Mouse (Mus musculus): Measurements from ENCODE around the gene Tbc1d16.
A peak's percentile ranks its signal among the peaks of the same experiment; 100 is the strongest.
"Not testable (repeated sequence)": the region's sequence is repeated elsewhere in the genome, so short reads cannot be mapped to it uniquely, and the experiment has no call there.

Gene Tbc1d16

GRCm38 (mm10) chr11:119228091-119228781 lies at the start of gene Tbc1d16, which contains the start of gene Ccdc40:
Gene Tbc1d16 (minus strand): TSS chr11:119228499.
Gene Ccdc40 (plus strand): TSS chr11:119228572.
- peak; percentile 72 to 73 for DNase-seq

- DNase-seq = no peak
These were observed 45.1 kb upstream of the Tbc1d16 start for GRCm38 (mm10) chr11:119273186-119273930.

GRCm38 (mm10) chr11:119272492-119272891 lies 44.2 kb upstream of the Tbc1d16 start:
- DNase-seq = not testable (repeated sequence)

GRCm38 (mm10) chr11:119268557-119269195 lies 40.4 kb upstream of the Tbc1d16 start:
- no peak for DNase-seq

- peak; percentile 94 to 97 for DNase-seq
These were observed 39.7 kb upstream of the Tbc1d16 start, which contains the start of gene Gaa for GRCm38 (mm10) chr11:119267768-119268556. Gene Gaa (plus strand): TSS chr11:119267887.

- DNase-seq = no peak
These were observed 39.0 kb upstream of the Tbc1d16 start for GRCm38 (mm10) chr11:119267241-119267674.

GRCm38 (mm10) chr11:119265811-119266210 lies 37.5 kb upstream of the Tbc1d16 start:
- DNase-seq = no peak

GRCm38 (mm10) chr11:119264413-119264812 lies 36.1 kb upstream of the Tbc1d16 start:
- no peak for DNase-seq

- no peak for DNase-seq
These were observed 31.7 kb upstream of the Tbc1d16 start for GRCm38 (mm10) chr11:119259977-119260376.

GRCm38 (mm10) chr11:119258572-119259322 lies 30.4 kb upstream of the Tbc1d16 start:
- peak; percentile 51 to 60 for DNase-seq

- DNase-seq = no peak
These were observed 29.9 kb upstream of the Tbc1d16 start for GRCm38 (mm10) chr11:119258216-119258571.

- DNase-seq = not testable (repeated sequence)
These were observed 28.3 kb upstream of the Tbc1d16 start for GRCm38 (mm10) chr11:119256557-119256956.

- DNase-seq = peak; percentile 53 to 64
These were observed 24.7 kb upstream of the Tbc1d16 start for GRCm38 (mm10) chr11:119252854-119253541.

- DNase-seq = no peak
These were observed 22.7 kb upstream of the Tbc1d16 start for GRCm38 (mm10) chr11:119250998-119251397.

GRCm38 (mm10) chr11:119249011-119249410 lies 20.7 kb upstream of the Tbc1d16 start:
- DNase-seq = no peak

GRCm38 (mm10) chr11:119245543-119245942 lies 17.2 kb upstream of the Tbc1d16 start:
- not testable (repeated sequence) for DNase-seq

GRCm38 (mm10) chr11:119239480-119239879 lies 11.2 kb upstream of the Tbc1d16 start:
- no peak for DNase-seq

- peak; percentile 81 to 85 for DNase-seq
These were observed 10.0 kb upstream of the Tbc1d16 start for GRCm38 (mm10) chr11:119238305-119238721.

- DNase-seq = peak; percentile 53 to 62
These were observed 9.4 kb upstream of the Tbc1d16 start for GRCm38 (mm10) chr11:119237568-119238304.

- no peak for DNase-seq
These were observed 8.7 kb upstream of the Tbc1d16 start for GRCm38 (mm10) chr11:119237007-119237406.
